Mouse (Mus musculus) midbrain, embryonic 11.5 days (tissue): ENCODE measurements around the gene 4930442H23Rik. TPM values are rescaled to one million over a fixed set of nuclear protein-coding genes. Genes with fewer than 3 reads are reported as not detected.

Experiments
- ATAC-seq: fragments of 200-750 bp; cut with Nextera tagmentation; 2 replicates; pipeline ENCODE4 v1.8.0; 2017; ENCODE audit warnings: moderate TSS enrichment, moderate library complexity; ENCODE audit not compliant: low FRiP score
- DNase-seq: peaks from one replicate; pipeline ENCODE4 v3.0.0; 2015; ENCODE audit warnings: low spot score; ENCODE audit errors: missing footprints
- H3K27ac ChIP-seq: fragments of 300-500 bp; sonication (generic); 2 replicates; pipeline ENCODE4 v1.5.1; 2014; ENCODE audit warnings: low read depth, low read length
- H3K27me3 ChIP-seq: fragments of 300-500 bp; sonication (generic); 2 replicates; pipeline ENCODE4 v1.6.1; 2014; ENCODE audit warnings: mild to moderate bottlenecking, low read length, moderate library complexity, mixed read lengths; ENCODE audit not compliant: control insufficient read depth, insufficient read depth
- H3K36me3 ChIP-seq: fragments of 300-500 bp; sonication (generic); 2 replicates; pipeline ENCODE4 v1.6.1; 2014; ENCODE audit warnings: mild to moderate bottlenecking, low read length, moderate library complexity, mixed read lengths; ENCODE audit not compliant: control insufficient read depth, insufficient read depth
- H3K4me1 ChIP-seq: fragments of 300-500 bp; sonication (generic); 2 replicates; pipeline ENCODE4 v1.6.1; 2014; ENCODE audit warnings: low read length; ENCODE audit not compliant: control insufficient read depth, insufficient read depth
- H3K4me2 ChIP-seq: fragments of 300-500 bp; sonication (generic); 2 replicates; pipeline ENCODE4 v1.6.1; 2014; ENCODE audit warnings: mild to moderate bottlenecking, moderate library complexity
- H3K4me3 ChIP-seq: fragments of 300-500 bp; sonication (generic); 2 replicates; pipeline ENCODE4 v1.5.1; 2014; ENCODE audit warnings: low read depth, low read length
- H3K9ac ChIP-seq: fragments of 300-500 bp; sonication (generic); 2 replicates; pipeline ENCODE4 v1.6.1; 2014; ENCODE audit warnings: low read length
- H3K9me3 ChIP-seq: fragments of 300-500 bp; sonication (generic); 2 replicates; pipeline ENCODE4 v1.6.1; 2016; ENCODE audit warnings: low read length; ENCODE audit not compliant: control insufficient read depth
- WGBS: fragments of 180-500 bp; shearing (Covaris S2); extraction: QIAGEN DNeasy Blood & Tissue Kit; methylation state at CpG from one replicate; pipeline ENCODE4 v1.1.7; 2014; 5-methylcytosine and 5-hydroxymethylcytosine counted together
- polyA plus RNA-seq: library from polyadenylated mRNA; unstranded; fragments of >200 nt; fragmentation: Nextera tagmentation; extraction: Ambion mirVana; gene quantifications from 2 replicates; pipeline ENCODE4 v1.2.1, GENCODE M21; 2014

Gene 4930442H23Rik
- polyA plus RNA-seq, 1 experiment from 2014 or later = not detected

DNA sequence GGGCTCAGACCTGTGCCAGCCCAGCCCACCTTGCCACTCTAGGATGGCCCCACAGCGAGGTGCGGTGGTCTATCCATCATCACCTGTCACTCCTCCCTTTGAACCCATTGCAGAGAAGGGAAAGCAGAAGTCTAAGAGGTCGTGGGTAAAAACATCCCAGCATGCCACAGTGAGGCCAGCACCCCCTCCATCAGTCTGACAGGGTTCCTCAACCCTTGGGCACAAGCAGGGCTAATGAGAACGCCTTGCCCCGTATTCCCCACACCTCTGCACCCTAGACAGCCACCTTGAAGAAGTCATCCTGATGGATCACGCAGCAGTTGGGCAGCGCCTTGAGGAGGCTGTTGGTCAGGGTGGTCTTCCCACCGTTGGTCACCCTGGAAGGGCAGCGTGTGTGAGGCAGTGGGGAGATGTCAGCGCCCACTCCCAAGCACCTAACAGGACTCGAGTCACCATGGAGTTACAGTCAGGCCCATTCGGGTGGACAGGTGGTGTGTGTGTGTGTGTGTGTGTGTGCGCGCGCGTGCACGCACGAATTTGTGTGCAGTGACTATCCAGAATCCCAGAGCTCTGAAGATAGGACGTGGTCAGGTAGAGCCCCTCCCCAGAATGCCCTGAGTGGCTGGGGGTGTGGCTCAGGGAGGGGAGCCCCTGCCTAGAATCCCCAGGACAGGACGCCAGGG, 17.1 kb upstream of the 4930442H23Rik start:
- no peaks in the 10 kb centered on the region for H3K4me1 ChIP-seq
- no peak for ATAC-seq
- no peaks in the 10 kb centered on the region for H3K36me3 ChIP-seq
- no peak overlapping the region for H3K9ac ChIP-seq
- H3K4me2 ChIP-seq = no peak overlapping the region
- no peak overlapping the region for H3K27ac ChIP-seq
- H3K4me3 ChIP-seq = no peak overlapping the region
- H3K27me3 ChIP-seq = peaks cover 2% of the 10 kb centered on the region; the same call in 1 of the 2 replicates
- no peaks in the 10 kb centered on the region for H3K9me3 ChIP-seq
- no peak for DNase-seq
- WGBS = 78% methylated on average over 20 of the region's 20 CpGs

DNA sequence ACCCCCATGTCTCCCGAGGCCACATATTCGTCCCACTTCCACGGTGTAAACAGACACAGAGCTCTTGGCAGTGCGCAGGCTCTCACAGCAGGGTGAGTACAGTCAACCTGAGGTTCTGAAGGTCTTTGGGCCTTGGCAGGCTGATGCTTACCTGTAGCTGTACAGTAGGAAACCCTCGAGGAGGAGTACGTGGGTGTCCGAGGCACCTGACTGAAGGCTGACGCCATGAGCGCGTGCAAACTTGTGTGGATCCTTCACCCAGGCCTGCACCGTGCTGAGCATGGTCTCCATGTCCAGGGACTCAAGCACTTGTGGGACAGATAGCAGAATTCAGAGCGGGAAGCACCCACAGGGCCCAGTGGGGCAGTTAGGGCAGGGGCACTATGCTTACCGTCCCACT, 16.5 kb upstream of the 4930442H23Rik start:
- Histone ChIP-seq H3K9ac (no peak overlapping the region), H3K4me3 (no peak overlapping the region), H3K36me3 (no peaks in the 10 kb centered on the region), H3K27ac (no peak overlapping the region), H3K9me3 (no peaks in the 10 kb centered on the region), H3K4me1 (no peaks in the 10 kb centered on the region), H3K4me2 (no peak overlapping the region), H3K27me3 (peaks cover 7% of the 10 kb centered on the region)
- WGBS = 87% methylated on average over 13 of the region's 13 CpGs
- no peak for DNase-seq
- no peak for ATAC-seq

DNA sequence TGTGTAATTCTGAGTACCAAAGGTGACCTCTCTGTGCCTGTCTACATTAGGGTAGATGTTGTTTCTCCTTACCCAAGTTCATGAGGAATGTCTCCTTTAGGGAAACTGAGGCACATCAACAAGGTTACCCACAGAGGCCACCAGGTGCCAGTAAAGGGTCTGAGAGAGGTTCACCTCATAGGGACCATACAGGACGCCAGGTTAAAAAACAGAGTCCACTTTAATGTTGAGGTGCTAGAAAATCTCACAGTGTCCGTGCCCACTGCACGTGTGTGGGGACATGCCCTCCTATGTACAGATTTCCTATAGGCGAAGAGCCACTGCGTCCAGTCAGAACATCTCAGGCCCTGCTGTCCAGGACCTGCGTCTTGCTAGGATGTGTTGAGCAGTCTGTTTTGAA, 15.3 kb upstream of the 4930442H23Rik start:
- Histone ChIP-seq H3K27ac (no peak overlapping the region), H3K4me1 (peaks cover 4% of the 10 kb centered on the region; the same call in 1 of the 2 replicates), H3K9me3 (no peaks in the 10 kb centered on the region), H3K9ac (no peak overlapping the region), H3K27me3 (peaks cover 16% of the 10 kb centered on the region), H3K4me3 (no peak overlapping the region), H3K36me3 (no peaks in the 10 kb centered on the region), H3K4me2 (no peak overlapping the region)
- ATAC-seq (no peak), DNase-seq (no peak)
- WGBS = 90% methylated on average over 6 of the region's 6 CpGs

- DNase-seq (peak; percentile 99), ATAC-seq (no peak)
- Histone ChIP-seq H3K36me3 (no peaks in the 10 kb centered on the region), H3K9ac (no peak overlapping the region), H3K27me3 (peaks cover 21% of the 10 kb centered on the region), H3K27ac (no peak overlapping the region), H3K4me1 (peaks cover 6% of the 10 kb centered on the region), H3K4me2 (no peak overlapping the region), H3K9me3 (no peaks in the 10 kb centered on the region), H3K4me3 (no peak overlapping the region)
- 5% methylated on average over 9 of the region's 9 CpGs for WGBS
These were observed 14.6 kb upstream of the 4930442H23Rik start for GRCm38 (mm10) chr10:81198230-81198629.

- DNase-seq (no peak), ATAC-seq (no peak)
- Histone ChIP-seq H3K27ac (no peak overlapping the region), H3K9me3 (no peaks in the 10 kb centered on the region), H3K36me3 (no peaks in the 10 kb centered on the region), H3K4me1 (peaks cover 11% of the 10 kb centered on the region), H3K9ac (no peak overlapping the region), H3K4me2 (no peak overlapping the region), H3K4me3 (no peak overlapping the region), H3K27me3 (peaks cover 21% of the 10 kb centered on the region)
- WGBS = 60% methylated on average over 6 of the region's 6 CpGs
These were observed 13.7 kb upstream of the 4930442H23Rik start for GRCm38 (mm10) chr10:81197305-81197704.

- H3K9ac ChIP-seq = no peak overlapping the region
- WGBS = 61% methylated on average over 11 of the region's 11 CpGs
These were observed 12.9 kb upstream of the 4930442H23Rik start for GRCm38 (mm10) chr10:81196470-81197065.

DNA sequence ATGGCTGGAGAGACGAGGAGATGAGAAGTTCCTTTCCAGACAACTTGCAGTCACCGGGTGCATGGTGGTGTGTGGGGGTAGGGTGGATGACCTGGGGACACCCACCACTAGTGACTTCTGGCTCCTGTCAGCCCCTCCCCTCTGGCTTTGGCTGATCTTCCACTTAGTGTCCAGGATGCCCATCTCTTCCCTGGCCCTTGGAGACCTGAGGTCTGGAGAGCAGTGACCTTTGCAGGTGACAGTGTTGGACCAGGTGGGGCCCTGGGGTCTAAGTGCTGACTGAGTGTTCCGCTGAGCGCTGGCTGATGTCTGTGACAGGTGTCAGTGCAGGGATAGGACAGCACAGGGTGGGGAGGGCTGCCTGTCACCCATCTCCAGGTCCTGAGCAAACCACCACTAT, 11.7 kb upstream of the 4930442H23Rik start:
- peaks cover 15% of the 10 kb centered on the region for H3K4me1 ChIP-seq
- no peaks in the 10 kb centered on the region for H3K9me3 ChIP-seq
- no peaks in the 10 kb centered on the region for H3K36me3 ChIP-seq
- ATAC-seq (no peak), DNase-seq (no peak)
- no peak overlapping the region for H3K9ac ChIP-seq
- 76% methylated on average over 4 of the region's 4 CpGs for WGBS
- no peak overlapping the region for H3K27ac ChIP-seq
- no peak overlapping the region for H3K4me3 ChIP-seq
- H3K27me3 ChIP-seq = peaks cover 21% of the 10 kb centered on the region
- H3K4me2 ChIP-seq = no peak overlapping the region

More at GRCm38 (mm10) chr10:81196470-81197065, 12.9 kb upstream of the 4930442H23Rik start:
- no peak for DNase-seq
- H3K27me3 ChIP-seq = peaks cover 21% of the 10 kb centered on the region
- H3K4me1 ChIP-seq = peaks cover 15% of the 10 kb centered on the region
- no peak overlapping the region for H3K27ac ChIP-seq
- no peak overlapping the region for H3K4me3 ChIP-seq
- no peaks in the 10 kb centered on the region for H3K9me3 ChIP-seq
- no peak overlapping the region for H3K4me2 ChIP-seq
- no peaks in the 10 kb centered on the region for H3K36me3 ChIP-seq
- ATAC-seq = no peak

DNA sequence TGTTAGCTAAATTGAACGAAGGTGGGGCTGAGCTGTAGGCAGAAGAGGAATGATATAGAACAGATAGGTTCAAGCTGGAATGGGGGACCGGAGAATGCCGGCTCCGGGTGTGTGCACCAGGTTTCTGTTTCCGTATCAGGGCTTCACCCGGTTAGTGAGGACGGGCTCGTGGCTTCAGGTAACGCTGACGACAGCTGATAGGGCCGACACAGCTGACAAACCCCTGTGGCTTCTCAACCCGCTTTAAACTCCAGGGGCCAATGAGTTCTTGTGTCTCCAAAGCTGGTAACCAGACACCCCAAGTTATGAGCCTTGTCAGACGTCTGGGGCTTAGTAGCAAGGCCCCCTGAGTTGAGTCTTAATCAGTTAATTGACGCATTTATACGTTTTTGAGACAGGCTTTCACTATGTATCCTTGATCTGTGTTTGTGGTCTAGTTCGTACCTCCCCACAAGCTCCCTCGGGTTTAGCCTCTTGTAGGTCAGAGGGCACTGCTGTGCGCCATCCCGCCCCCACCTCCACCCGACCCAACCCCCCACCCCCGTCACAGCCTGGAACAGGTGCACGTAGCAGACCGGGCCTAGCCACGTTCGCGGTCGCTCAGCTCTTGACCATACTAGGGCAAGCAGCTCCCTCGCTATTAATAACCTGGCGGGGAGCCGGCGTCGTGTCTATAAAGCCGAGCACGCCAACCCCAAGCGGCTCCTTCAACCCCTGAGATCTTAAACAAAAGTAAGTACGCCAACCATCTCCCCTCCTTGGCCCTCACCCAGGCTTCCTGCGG, 10.5 kb upstream of the 4930442H23Rik start:
- WGBS = 18% methylated on average over 37 of the region's 37 CpGs
- H3K4me2 ChIP-seq = no peak overlapping the region
- no peak for DNase-seq
- H3K4me3 ChIP-seq = no peak overlapping the region
- H3K9ac ChIP-seq = no peak overlapping the region
- no peaks in the 10 kb centered on the region for H3K36me3 ChIP-seq
- peaks cover 15% of the 10 kb centered on the region for H3K4me1 ChIP-seq
- no peaks in the 10 kb centered on the region for H3K9me3 ChIP-seq
- peaks cover 21% of the 10 kb centered on the region for H3K27me3 ChIP-seq
- no peak overlapping the region for H3K27ac ChIP-seq
- no peak for ATAC-seq
